Mouse (Mus musculus) lung, postnatal 0 days (tissue): Measurements from ENCODE around the gene Rgs9bp. TPM values are rescaled to one million over a fixed set of nuclear protein-coding genes. Genes with fewer than 3 reads are reported as not detected.

Experiments used
- ATAC-seq: fragments of 200-750 bp; cut with Nextera tagmentation; 2 replicates; pipeline ENCODE4 v1.8.0; 2017; ENCODE audit warnings: moderate library complexity
- DNase-seq: peaks from one replicate; pipeline ENCODE4 v3.0.0-alpha.2; 2016; ENCODE audit warnings: low spot score
- H3K27ac ChIP-seq: fragments of 300-500 bp; sonication (generic); 2 replicates; pipeline ENCODE4 v1.5.1; 2014; ENCODE audit warnings: antibody characterized with exemption, mild to moderate bottlenecking, low read length, mixed read lengths
- H3K27me3 ChIP-seq: fragments of 300-500 bp; sonication (generic); replicated peaks from 2 replicates; pipeline ENCODE4 v1.6.1; 2014; ENCODE audit warnings: low read length, mixed read lengths; ENCODE audit not compliant: insufficient read depth
- H3K36me3 ChIP-seq: fragments of 300-500 bp; sonication (generic); 2 replicates; pipeline ENCODE4 v1.6.1; 2014; ENCODE audit warnings: low read length, mixed read lengths; ENCODE audit not compliant: insufficient read depth
- H3K4me1 ChIP-seq: fragments of 300-500 bp; sonication (generic); 2 replicates; pipeline ENCODE4 v1.6.1; 2014; ENCODE audit warnings: antibody characterized with exemption, low read depth, low read length, mixed read lengths; ENCODE audit not compliant: insufficient read depth
- H3K4me2 ChIP-seq: fragments of 300-500 bp; sonication (generic); replicated peaks from 2 replicates; pipeline ENCODE4 v1.6.1; 2014; ENCODE audit warnings: low read depth, mild to moderate bottlenecking, low read length, moderate library complexity, mixed read lengths
- H3K4me3 ChIP-seq: fragments of 300-500 bp; sonication (generic); 2 replicates; pipeline ENCODE4 v1.5.1; 2014; ENCODE audit warnings: low read depth, low read length
- H3K9ac ChIP-seq: fragments of 300-500 bp; sonication (generic); replicated peaks from 2 replicates; pipeline ENCODE4 v1.6.1; 2014; ENCODE audit warnings: low read depth, mild to moderate bottlenecking
- H3K9me3 ChIP-seq: fragments of 300-500 bp; sonication (generic); 2 replicates; pipeline ENCODE4 v1.6.1; 2016; ENCODE audit warnings: low read length, mixed read lengths
- CTCF ChIP-seq: IDR thresholded peaks from 2 replicates; pipeline ENCODE4 v1.5.1; 2016; ENCODE audit warnings: antibody characterized with exemption, mild to moderate bottlenecking
- EP300 ChIP-seq: IDR thresholded peaks from 2 replicates; pipeline ENCODE4 v1.6.1; 2016; ENCODE audit warnings: antibody characterized with exemption, mild to moderate bottlenecking, control low read depth
- WGBS: fragments of 180-500 bp; shearing (Covaris S2); extraction: QIAGEN DNeasy Blood & Tissue Kit; methylation state at CpG from one replicate; pipeline ENCODE4 v1.1.7; 2014; 5-methylcytosine and 5-hydroxymethylcytosine counted together
- polyA plus RNA-seq: library from polyadenylated mRNA; unstranded; fragments of >200 nt; fragmentation: Nextera tagmentation; extraction: Ambion mirVana; gene quantifications from 2 replicates; pipeline ENCODE4 v1.2.1, GENCODE M21; 2015

The Rgs9bp gene
- 0.02 and 0.04 TPM in 2 replicates for polyA plus RNA-seq

GRCm38 (mm10) chr7:35585191-35586054 lies at the start of gene Rgs9bp:
Gene Rgs9bp (minus strand): TSS chr7:35585582.
- 1% methylated on average over 39 of the region's 45 CpGs for WGBS
- no peaks in the 10 kb centered on the region for H3K9me3 ChIP-seq
- peak; percentile 79 for ATAC-seq
- TF ChIP-seq EP300 (no peak), CTCF (no peak)
- H3K9ac ChIP-seq: peak within 1 kb of the TSS; percentile 39
- DNase-seq: peak; percentile 77
- H3K4me1 ChIP-seq: peaks cover 8% of the 10 kb centered on the region; the same call in 1 of the 2 replicates
- no peak within 1 kb of the TSS for H3K27ac ChIP-seq
- peak within 1 kb of the TSS; percentile 91 for H3K4me3 ChIP-seq
- peak within 1 kb of the TSS; percentile 95 for H3K4me2 ChIP-seq
- no peaks in the 10 kb centered on the region for H3K36me3 ChIP-seq
- H3K27me3 ChIP-seq: peaks cover 19% of the 10 kb centered on the region

- no peak overlapping the region for H3K4me2 ChIP-seq
- TF ChIP-seq CTCF (peak; percentile 78), EP300 (no peak)
- WGBS: 75% methylated on average over 5 of the region's 5 CpGs
- DNase-seq (no peak), ATAC-seq (no peak)
- H3K4me3 ChIP-seq: no peak overlapping the region
- no peak overlapping the region for H3K9ac ChIP-seq
- H3K36me3 ChIP-seq: peaks cover 24% of the 10 kb centered on the region; the same call in 1 of the 2 replicates
- H3K9me3 ChIP-seq: no peaks in the 10 kb centered on the region
- H3K4me1 ChIP-seq: no peaks in the 10 kb centered on the region
- H3K27me3 ChIP-seq: no peaks in the 10 kb centered on the region
- H3K27ac ChIP-seq: no peak overlapping the region
Measured at GRCm38 (mm10) chr7:35628496-35628895, 43.1 kb upstream of the Rgs9bp start.

GRCm38 (mm10) chr7:35627371-35627770 lies 42.0 kb upstream of the Rgs9bp start:
- peaks cover 24% of the 10 kb centered on the region; the same call in 1 of the 2 replicates for H3K36me3 ChIP-seq

GRCm38 (mm10) chr7:35626038-35626437 lies 40.7 kb upstream of the Rgs9bp start:
- Histone ChIP-seq H3K27ac (no peak overlapping the region), H3K27me3 (no peaks in the 10 kb centered on the region), H3K9ac (no peak overlapping the region), H3K9me3 (no peaks in the 10 kb centered on the region), H3K4me1 (no peaks in the 10 kb centered on the region), H3K4me2 (no peak overlapping the region), H3K36me3 (peaks cover 18% of the 10 kb centered on the region; the same call in 1 of the 2 replicates), H3K4me3 (no peak overlapping the region)
- 95% methylated on average over 5 of the region's 5 CpGs for WGBS
- ATAC-seq (no peak), DNase-seq (no peak)
- TF ChIP-seq CTCF (peak; percentile 11; the same call in 1 of the 2 replicates), EP300 (no peak)

More at GRCm38 (mm10) chr7:35627371-35627770, 42.0 kb upstream of the Rgs9bp start:
- Histone ChIP-seq H3K9ac (no peak overlapping the region), H3K4me2 (no peak overlapping the region), H3K9me3 (no peaks in the 10 kb centered on the region), H3K27me3 (no peaks in the 10 kb centered on the region), H3K4me3 (no peak overlapping the region), H3K4me1 (no peaks in the 10 kb centered on the region), H3K27ac (no peak overlapping the region)
- no peak for TF ChIP-seq EP300
- TF ChIP-seq CTCF: no peak
- ATAC-seq (no peak), DNase-seq (no peak)
- 93% methylated on average over 10 of the region's 10 CpGs for WGBS

- Histone ChIP-seq H3K9ac (no peak overlapping the region), H3K9me3 (no peaks in the 10 kb centered on the region), H3K4me1 (no peaks in the 10 kb centered on the region), H3K4me2 (no peak overlapping the region), H3K4me3 (no peak overlapping the region), H3K27me3 (no peaks in the 10 kb centered on the region), H3K36me3 (peaks cover 11% of the 10 kb centered on the region; the same call in 1 of the 2 replicates), H3K27ac (no peak overlapping the region)
- DNase-seq: no peak
- 87% methylated on average over 10 of the region's 10 CpGs for WGBS
- ATAC-seq: no peak
- TF ChIP-seq CTCF (no peak), EP300 (no peak)
Measured at GRCm38 (mm10) chr7:35622626-35623025, 37.2 kb upstream of the Rgs9bp start.

- no peak overlapping the region for H3K9ac ChIP-seq
- no peak overlapping the region for H3K4me2 ChIP-seq
- H3K4me1 ChIP-seq: no peaks in the 10 kb centered on the region
- H3K4me3 ChIP-seq: no peak overlapping the region
- no peaks in the 10 kb centered on the region for H3K27me3 ChIP-seq
- no peak for TF ChIP-seq CTCF
- TF ChIP-seq EP300: no peak
- 69% methylated on average over 4 of the region's 4 CpGs for WGBS
- no peaks in the 10 kb centered on the region for H3K9me3 ChIP-seq
- DNase-seq: no peak
- H3K27ac ChIP-seq: no peak overlapping the region
- no peak for ATAC-seq
- H3K36me3 ChIP-seq: peaks cover 24% of the 10 kb centered on the region; the same call in 1 of the 2 replicates
Measured at GRCm38 (mm10) chr7:35617513-35617912, 32.1 kb upstream of the Rgs9bp start.
